Mouse (Mus musculus) olfactory bulb, adult 2 months (tissue): ENCODE data around the gene Haus8.

Experiments used
- CTCF ChIP-seq: fragments of 200-500 bp; IDR thresholded peaks from 2 replicates; pipeline ENCODE4 v1.5.1; 2012; ENCODE audit warnings: low read depth, mild to moderate bottlenecking, low read length, moderate library complexity; ENCODE audit not compliant: insufficient read depth
- POLR2A ChIP-seq: fragments of 200-500 bp; IDR thresholded peaks from 2 replicates; pipeline ENCODE4 v1.6.1; 2012; ENCODE audit warnings: mild to moderate bottlenecking, low read depth, low read length, moderate library complexity; ENCODE audit not compliant: insufficient read depth

- no peak for TF ChIP-seq CTCF
- TF ChIP-seq POLR2A = no peak
These were observed 48.2 kb downstream of the Haus8 start for GRCm38 (mm10) chr8:71224560-71224959.
